Mouse (Mus musculus): Measurements from ENCODE around the gene Rorc. TPM values are rescaled to one million over a fixed set of nuclear protein-coding genes. Genes with fewer than 3 reads are reported as not detected.

Rorc gene
- polyA plus RNA-seq (2012; ENCODE audit: insufficient read depth, insufficient read length, missing spikeins): not detected in 2 replicates

DNA sequence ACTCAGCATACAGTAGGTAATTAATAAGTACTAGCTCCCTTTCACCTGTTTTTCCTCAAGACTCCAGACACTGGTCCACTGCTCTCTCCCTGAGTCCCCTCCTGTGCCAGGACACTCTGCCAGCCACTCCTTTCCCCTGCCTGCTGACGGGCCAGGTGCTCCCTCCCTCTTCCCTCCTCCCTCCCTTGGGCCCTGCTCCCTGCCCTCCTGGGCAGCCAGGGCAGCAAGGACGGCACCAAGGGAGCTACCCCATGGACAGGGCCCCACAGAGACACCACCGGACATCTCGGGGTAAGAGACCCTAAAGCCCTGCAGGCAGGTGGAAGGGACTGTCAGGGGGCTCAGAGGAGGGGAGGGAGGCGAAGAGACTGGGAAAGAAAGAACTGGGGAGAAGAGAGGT, at the start of gene Rorc:
Gene Rorc (plus strand): TSS at position 154 of the 400 bp plus-strand sequence.
- no peak within 1 kb of the TSS for H3K4me3 ChIP-seq (ENCODE audit: insufficient read depth, low read length)
- H3K27ac ChIP-seq (ENCODE audit: insufficient read depth, low read depth, low read length): no peak within 1 kb of the TSS

DNA sequence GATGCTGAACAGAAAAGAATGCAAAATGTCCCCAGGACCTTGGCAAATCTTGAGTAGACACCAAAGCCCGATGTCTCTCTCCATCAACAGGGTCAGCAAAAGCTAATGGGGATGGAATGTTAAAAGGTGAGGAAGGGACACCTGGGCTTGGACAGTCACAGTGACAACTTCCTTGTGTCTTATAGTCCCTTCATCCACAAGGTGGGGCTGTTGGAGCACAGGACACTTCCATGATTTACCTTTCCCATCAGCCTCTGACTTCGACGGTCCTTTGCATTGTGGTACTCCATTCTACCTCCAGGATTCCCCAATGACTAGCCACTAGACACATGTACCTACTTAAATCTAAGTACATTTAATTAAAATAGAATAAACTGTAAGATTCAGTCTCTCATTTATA, 43.9 kb upstream of the Rorc start:
- Histone ChIP-seq H3K4me3 (ENCODE audit: insufficient read depth, low read length) (no peak overlapping the region), H3K27ac (ENCODE audit: insufficient read depth, low read depth, low read length) (no peak overlapping the region), H3K4me1 (ENCODE audit: control insufficient read depth, insufficient read depth, low read length) (no peaks in the 10 kb centered on the region)
- TF ChIP-seq POLR2A (IDR thresholded peaks at IDR 0.05; ENCODE audit: borderline replicate concordance, low read depth, low read length): no peak
- TF ChIP-seq CTCF (IDR thresholded peaks at IDR 0.05; ENCODE audit: low read depth, low read length): no peak

More for the DNA sequence above, at the start of gene Rorc:
- TF ChIP-seq POLR2A (IDR thresholded peaks at IDR 0.05; ENCODE audit: borderline replicate concordance, low read depth, low read length): no peak
- H3K4me1 ChIP-seq (ENCODE audit: control insufficient read depth, insufficient read depth, low read length): peaks cover 10% of the 10 kb centered on the region

DNA sequence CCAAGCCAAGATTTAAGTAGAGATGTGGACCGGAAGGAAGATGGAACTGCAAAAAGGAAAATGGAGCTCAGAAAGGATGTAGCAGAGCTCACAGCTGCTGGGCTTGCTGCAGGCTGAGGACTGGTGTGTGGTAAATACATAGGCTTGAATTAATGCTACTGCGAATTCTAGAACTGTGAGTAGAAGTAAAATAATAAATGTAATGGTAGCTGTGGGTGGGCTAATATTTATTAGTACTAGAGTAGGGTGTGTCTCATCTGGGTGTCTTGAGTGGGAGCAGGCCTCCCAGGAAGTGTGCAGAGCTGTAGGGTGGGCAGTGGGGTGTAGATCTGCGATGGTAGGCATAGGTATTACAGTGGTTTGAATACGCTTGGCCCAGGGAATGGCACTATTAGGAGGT, 38.2 kb upstream of the Rorc start:
- H3K4me3 ChIP-seq (ENCODE audit: insufficient read depth, low read length): no peak overlapping the region
- H3K27ac ChIP-seq (ENCODE audit: insufficient read depth, low read depth, low read length): no peak overlapping the region
- no peaks in the 10 kb centered on the region for H3K4me1 ChIP-seq (ENCODE audit: control insufficient read depth, insufficient read depth, low read length)
- no peak for TF ChIP-seq CTCF (IDR thresholded peaks at IDR 0.05; ENCODE audit: low read depth, low read length)
- no peak for TF ChIP-seq POLR2A (IDR thresholded peaks at IDR 0.05; ENCODE audit: borderline replicate concordance, low read depth, low read length)

DNA sequence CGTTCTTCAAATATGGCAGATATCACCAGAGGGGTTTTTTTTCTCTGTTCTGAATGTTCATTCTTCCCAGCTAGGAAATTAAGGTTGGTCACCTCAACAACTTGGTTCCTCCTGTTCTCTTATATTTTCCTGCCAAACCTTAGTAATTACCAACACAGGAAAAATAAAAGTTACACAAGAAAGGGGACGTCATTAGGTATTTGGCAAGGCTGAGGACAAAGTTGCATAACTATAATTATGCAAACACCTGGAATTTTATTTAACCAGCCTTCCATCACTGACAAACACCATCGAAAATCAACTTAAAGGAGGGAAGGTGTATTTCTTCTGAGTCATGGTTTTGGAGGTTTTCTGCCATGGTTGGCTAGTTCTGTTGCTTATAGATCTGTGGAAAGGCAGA, 34.1 kb upstream of the Rorc start:
- Histone ChIP-seq H3K4me1 (ENCODE audit: control insufficient read depth, insufficient read depth, low read length) (no peaks in the 10 kb centered on the region), H3K4me3 (ENCODE audit: insufficient read depth, low read length) (no peak overlapping the region), H3K27ac (ENCODE audit: insufficient read depth, low read depth, low read length) (no peak overlapping the region)
- TF ChIP-seq POLR2A (IDR thresholded peaks at IDR 0.05; ENCODE audit: borderline replicate concordance, low read depth, low read length) (no peak), CTCF (IDR thresholded peaks at IDR 0.05; ENCODE audit: low read depth, low read length) (no peak)

DNA sequence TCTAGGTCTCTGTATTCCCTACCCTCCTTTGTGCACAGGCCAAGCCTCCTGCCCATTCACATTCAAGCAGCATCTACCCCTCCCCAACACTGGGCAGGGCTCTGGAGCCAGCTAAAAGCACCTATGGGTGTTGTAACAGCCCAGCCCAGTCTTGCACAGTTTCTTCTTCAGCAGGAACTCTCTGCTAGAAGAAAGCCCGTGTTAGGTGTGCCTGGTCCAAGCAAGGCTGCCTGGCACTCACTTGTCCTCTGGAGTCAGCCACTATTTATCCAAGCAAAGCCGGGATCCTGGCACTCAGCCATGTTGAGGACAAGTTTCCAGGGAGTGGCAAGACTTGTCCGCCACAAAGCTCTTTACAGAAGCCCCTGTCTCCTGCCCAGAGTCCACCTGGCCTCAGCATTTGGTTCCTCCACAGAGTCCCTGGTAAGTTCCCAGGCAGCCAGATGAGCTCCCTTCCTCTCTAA, 30.6 kb upstream of the Rorc start, which contains the start of gene Them5:
Gene Them5 (plus strand): TSS at position 141 of the 464 bp plus-strand sequence.
- TF ChIP-seq CTCF (IDR thresholded peaks at IDR 0.05; ENCODE audit: low read depth, low read length) (no peak), POLR2A (IDR thresholded peaks at IDR 0.05; ENCODE audit: borderline replicate concordance, low read depth, low read length) (no peak)
- H3K4me3 ChIP-seq (ENCODE audit: insufficient read depth, low read length): no peak within 1 kb of the TSS
- H3K27ac ChIP-seq (ENCODE audit: insufficient read depth, low read depth, low read length): no peak within 1 kb of the TSS
- H3K4me1 ChIP-seq (ENCODE audit: control insufficient read depth, insufficient read depth, low read length): no peaks in the 10 kb centered on the region

DNA sequence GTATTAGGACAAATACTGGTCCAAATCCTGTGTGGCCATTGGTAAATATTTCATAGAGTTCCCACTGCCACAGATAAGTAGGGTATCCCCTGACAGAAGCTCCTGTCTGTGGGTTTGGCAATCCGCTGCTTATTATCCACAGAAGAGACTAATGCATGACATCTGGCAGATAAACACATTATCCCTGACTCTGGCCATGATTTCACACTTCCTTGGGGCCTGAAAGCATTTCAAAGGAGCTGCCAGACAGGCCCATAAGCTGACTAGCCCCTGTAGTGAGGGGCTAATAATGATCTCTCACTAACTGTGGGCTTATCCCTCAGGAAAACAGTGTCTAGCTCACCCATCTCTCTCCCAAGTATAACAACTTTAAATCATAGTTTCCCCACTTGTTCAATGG, 30.0 kb upstream of the Rorc start:
- TF ChIP-seq CTCF (IDR thresholded peaks at IDR 0.05; ENCODE audit: low read depth, low read length) (no peak), POLR2A (IDR thresholded peaks at IDR 0.05; ENCODE audit: borderline replicate concordance, low read depth, low read length) (no peak)
- Histone ChIP-seq H3K27ac (ENCODE audit: insufficient read depth, low read depth, low read length) (no peak overlapping the region), H3K4me3 (ENCODE audit: insufficient read depth, low read length) (no peak overlapping the region), H3K4me1 (ENCODE audit: control insufficient read depth, insufficient read depth, low read length) (no peaks in the 10 kb centered on the region)

DNA sequence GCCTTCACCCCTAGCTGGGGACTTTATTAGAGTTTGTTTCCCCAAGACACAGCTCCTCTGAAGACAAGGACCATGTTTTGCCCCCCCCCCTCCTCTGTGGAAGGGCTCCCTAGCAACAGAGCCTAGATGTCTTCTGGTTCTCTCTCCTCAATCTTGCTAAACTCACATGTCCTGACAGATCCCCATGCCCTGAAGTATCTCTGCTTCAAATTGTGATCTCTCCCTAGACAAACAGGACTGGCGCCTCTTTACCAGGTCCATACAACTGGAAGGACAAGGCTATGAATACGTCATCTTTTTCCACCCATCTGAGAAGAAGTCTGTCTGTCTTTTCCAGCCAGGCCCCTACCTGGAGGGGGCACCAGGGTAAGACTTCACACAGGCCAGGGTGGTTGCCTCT, 28.4 kb upstream of the Rorc start:
- Histone ChIP-seq H3K4me3 (ENCODE audit: insufficient read depth, low read length) (no peak overlapping the region), H3K27ac (ENCODE audit: insufficient read depth, low read depth, low read length) (no peak overlapping the region), H3K4me1 (ENCODE audit: control insufficient read depth, insufficient read depth, low read length) (no peaks in the 10 kb centered on the region)
- TF ChIP-seq CTCF (IDR thresholded peaks at IDR 0.05; ENCODE audit: low read depth, low read length) (no peak), POLR2A (IDR thresholded peaks at IDR 0.05; ENCODE audit: borderline replicate concordance, low read depth, low read length) (no peak)

DNA sequence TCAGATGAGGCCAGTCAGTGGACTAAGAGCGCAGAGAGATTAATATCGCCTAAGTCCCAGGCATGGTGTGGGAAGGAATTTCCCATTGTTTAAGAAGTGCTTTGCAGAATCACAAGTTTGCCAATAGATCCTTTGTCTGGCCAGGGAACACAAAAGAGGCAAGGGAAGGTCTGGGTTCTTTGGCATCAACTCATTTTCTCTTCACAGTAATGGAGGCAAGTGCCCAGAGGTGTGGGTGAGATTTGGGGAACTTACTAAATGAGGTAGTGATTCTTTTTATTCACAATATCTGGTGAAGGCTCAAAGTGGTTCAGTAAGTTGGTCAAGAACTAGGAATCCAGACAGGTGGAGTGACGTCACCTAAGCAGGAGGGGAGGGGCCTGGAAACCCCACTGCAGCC, 27.7 kb upstream of the Rorc start:
- Histone ChIP-seq H3K4me3 (ENCODE audit: insufficient read depth, low read length) (no peak overlapping the region), H3K4me1 (ENCODE audit: control insufficient read depth, insufficient read depth, low read length) (no peaks in the 10 kb centered on the region), H3K27ac (ENCODE audit: insufficient read depth, low read depth, low read length) (no peak overlapping the region)
- TF ChIP-seq CTCF (IDR thresholded peaks at IDR 0.05; ENCODE audit: low read depth, low read length): no peak

DNA sequence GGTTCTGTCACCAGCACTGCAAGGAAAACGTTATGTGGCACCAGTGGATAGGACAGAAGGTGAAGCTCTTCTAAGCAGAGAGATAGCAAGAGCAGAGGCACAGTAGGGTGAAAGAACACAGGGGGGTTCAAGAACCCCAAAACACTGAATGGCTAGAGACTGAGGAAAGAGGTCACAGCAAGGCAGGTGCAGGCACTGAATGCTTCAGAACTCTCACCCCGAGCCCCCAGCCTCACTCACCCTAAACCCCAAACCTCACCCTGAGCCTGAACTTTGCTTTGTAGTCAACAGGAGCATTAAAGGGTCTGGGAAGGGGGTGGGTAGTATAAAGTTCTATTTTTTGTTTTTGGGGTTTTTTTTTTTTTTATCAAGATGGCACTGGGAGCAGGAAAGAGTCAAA, 24.4 kb upstream of the Rorc start:
- H3K27ac ChIP-seq (ENCODE audit: insufficient read depth, low read depth, low read length): no peak overlapping the region
- H3K4me1 ChIP-seq (ENCODE audit: control insufficient read depth, insufficient read depth, low read length): no peaks in the 10 kb centered on the region
- H3K4me3 ChIP-seq (ENCODE audit: insufficient read depth, low read length): no peak overlapping the region
- TF ChIP-seq CTCF (IDR thresholded peaks at IDR 0.05; ENCODE audit: low read depth, low read length) (no peak), POLR2A (IDR thresholded peaks at IDR 0.05; ENCODE audit: borderline replicate concordance, low read depth, low read length) (no peak)

DNA sequence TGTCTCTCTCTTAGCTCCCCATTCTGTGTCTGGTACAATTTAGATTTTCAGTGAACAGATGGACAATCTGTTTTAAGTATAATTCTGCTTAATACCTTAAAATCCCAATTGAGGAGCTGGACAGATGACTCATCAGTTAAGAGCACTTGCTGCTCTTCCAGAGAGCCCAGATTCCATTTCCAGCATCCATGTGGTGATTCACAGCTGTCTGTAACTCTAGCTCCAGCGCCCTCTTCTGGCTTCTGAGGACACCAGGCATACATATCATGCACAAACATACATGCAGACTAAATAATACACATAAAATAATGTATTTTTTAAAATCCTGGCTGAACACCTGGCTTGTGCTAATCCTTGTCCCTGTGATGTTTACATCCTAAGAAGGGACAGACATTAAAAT, 11.8 kb upstream of the Rorc start:
- H3K4me3 ChIP-seq (ENCODE audit: insufficient read depth, low read length): no peak overlapping the region

DNA sequence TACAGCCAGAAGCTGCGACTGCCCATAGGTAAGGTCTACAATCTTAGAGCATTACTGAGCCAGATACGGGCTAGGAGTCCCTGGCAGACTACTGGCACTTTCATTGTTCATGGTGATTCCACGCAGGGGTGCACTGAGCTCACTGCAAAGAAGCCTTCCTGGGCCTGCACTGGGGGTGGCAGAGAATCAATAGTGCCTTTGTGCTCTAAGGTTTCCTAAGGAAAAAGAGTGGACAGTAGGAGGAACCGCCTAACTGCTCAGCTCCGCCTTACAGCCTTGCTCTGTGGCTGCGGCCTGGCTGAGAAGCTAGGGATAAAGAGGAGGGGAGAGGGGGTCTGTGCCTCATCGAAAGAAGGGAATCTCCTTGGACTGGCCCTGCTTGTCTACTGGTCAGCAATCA, 10.5 kb upstream of the Rorc start, which contains the start of gene C2cd4d:
Gene C2cd4d (plus strand): TSS at position 301 of the 400 bp plus-strand sequence.
- H3K4me1 ChIP-seq (ENCODE audit: control insufficient read depth, insufficient read depth, low read length): no peaks in the 10 kb centered on the region
- H3K4me3 ChIP-seq (ENCODE audit: insufficient read depth, low read length): no peak within 1 kb of the TSS
- no peak for TF ChIP-seq CTCF (IDR thresholded peaks at IDR 0.05; ENCODE audit: low read depth, low read length)
- no peak for TF ChIP-seq POLR2A (IDR thresholded peaks at IDR 0.05; ENCODE audit: borderline replicate concordance, low read depth, low read length)
- no peak within 1 kb of the TSS for H3K27ac ChIP-seq (ENCODE audit: insufficient read depth, low read depth, low read length)

More for the DNA sequence above, 11.8 kb upstream of the Rorc start:
- TF ChIP-seq CTCF (IDR thresholded peaks at IDR 0.05; ENCODE audit: low read depth, low read length): no peak
- TF ChIP-seq POLR2A (IDR thresholded peaks at IDR 0.05; ENCODE audit: borderline replicate concordance, low read depth, low read length): no peak
- Histone ChIP-seq H3K4me1 (ENCODE audit: control insufficient read depth, insufficient read depth, low read length) (no peaks in the 10 kb centered on the region), H3K27ac (ENCODE audit: insufficient read depth, low read depth, low read length) (no peak overlapping the region)

All from bone marrow macrophage, adult 2 months (primary cell).